Mouse (Mus musculus) inflammation-experienced regulatory T-cells, adult 6 months (primary cell): ENCODE results near the gene Tmem178b. TPM values are rescaled to one million over a fixed set of nuclear protein-coding genes. Genes with fewer than 3 reads are reported as not detected.

ENCODE experiments used
- ATAC-seq: one replicate; pipeline ENCODE4 v1.8.0; 2017
- polyA plus RNA-seq, 3 experiments: library from polyadenylated mRNA; unstranded; fragments of 100-300 nt; shearing (Covaris generic); gene quantifications; one replicate each; pipeline ENCODE4 v1.2.1; 2017

The Tmem178b gene
- polyA plus RNA-seq, 3 experiments from 2014 or later, result not detected

DNA sequence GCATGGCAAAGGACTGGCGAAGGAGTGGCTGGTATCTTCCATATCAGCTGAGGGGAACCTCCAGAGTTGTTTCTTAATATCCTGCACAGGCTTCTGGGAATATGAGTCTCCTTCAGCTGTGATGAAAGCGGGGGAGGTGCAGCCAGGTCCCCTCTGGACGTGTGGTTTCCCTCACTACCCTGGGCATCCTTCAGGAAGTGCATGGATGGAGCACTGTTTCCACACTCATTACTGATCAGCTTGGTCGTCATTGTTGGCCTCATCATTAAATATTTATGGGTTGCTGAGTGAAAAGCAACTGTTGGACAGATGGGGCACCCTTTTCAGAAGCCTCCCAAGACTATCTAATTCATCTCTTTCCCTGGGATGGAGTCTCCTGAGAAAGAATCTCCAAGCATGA lies 146.3 kb downstream of the Tmem178b start:
- no peak for ATAC-seq

- no peak for ATAC-seq
Measured at GRCm38 (mm10) chr6:40023592-40024335, 150.7 kb downstream of the Tmem178b start.

DNA sequence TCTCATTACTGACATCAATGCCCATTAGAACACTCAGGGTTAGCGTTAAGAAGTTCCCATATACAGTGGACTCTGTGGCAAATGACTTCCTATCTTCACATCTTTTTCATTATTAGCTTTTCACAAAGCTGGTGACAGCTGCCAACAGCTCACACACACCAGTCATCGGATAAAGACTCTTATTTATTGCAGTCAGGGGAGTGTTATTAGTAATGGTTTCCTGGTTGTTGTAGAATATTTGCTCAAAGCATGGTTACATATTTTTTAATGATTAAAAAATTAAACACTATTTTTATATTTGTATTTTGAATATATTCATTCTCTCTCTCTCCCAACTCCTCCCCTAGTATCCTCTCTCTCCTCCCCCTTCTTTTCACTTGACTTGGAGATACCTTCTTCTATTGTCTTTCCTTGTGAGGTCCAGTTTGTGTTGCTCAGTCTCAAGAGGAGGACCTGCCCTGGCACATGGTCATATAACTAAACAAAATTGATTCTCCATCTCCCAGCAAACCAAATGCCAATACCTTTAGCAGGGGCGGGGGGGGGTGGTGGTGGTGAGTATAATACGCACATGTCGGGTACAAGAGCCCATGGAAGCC lies 151.4 kb downstream of the Tmem178b start:
- no peak for ATAC-seq

GRCm38 (mm10) chr6:40032901-40033300 lies 159.8 kb downstream of the Tmem178b start:
- no peak for ATAC-seq

DNA sequence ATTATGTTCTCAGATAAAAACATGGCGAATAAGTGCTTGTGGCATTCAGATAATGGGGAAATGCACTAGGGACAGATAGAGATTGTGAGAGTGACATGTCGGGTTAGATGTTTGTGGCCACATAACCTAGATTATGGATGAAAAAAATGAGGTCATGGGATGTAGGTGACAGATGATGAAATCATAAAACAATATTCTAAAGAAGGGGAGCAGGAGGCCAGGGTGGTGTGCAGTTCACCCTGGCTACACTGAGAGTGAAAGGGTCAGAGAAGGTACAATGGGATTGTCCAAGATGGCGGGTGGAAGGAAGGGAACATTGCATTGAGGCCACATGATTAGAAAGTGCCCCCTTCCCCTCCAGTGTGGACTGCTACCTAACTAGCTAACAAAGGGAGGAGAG lies 160.9 kb downstream of the Tmem178b start:
- ATAC-seq, result no peak

GRCm38 (mm10) chr6:40048969-40049908 lies 176.2 kb downstream of the Tmem178b start:
- no peak for ATAC-seq

DNA sequence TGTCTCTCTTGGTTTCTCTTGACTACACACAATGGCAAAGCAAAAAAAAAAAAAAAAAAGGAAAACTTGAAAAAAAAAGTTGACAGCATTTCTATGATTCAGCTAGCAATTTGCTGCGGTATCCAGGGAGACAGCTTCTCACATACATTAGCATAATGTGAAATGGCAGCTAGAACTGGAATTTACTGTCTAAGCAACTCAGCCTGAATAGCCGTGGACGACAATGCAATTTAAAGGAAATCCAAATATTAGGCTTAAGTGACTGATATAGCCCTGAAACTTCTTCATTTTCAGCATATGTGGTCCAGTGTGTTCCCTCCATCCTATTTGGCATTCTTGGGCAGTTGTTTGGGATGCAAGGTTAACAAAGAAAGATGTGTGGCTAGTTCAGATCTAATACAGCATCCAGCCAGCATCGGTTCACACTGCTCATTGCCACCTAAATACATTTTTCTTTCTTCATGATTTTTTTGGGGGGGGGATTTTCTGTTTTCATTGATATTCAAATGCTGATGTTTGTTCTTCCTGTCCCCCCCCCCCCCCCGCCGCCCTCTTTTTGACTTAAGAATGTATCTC lies 176.9 kb downstream of the Tmem178b start:
- no peak for ATAC-seq

DNA sequence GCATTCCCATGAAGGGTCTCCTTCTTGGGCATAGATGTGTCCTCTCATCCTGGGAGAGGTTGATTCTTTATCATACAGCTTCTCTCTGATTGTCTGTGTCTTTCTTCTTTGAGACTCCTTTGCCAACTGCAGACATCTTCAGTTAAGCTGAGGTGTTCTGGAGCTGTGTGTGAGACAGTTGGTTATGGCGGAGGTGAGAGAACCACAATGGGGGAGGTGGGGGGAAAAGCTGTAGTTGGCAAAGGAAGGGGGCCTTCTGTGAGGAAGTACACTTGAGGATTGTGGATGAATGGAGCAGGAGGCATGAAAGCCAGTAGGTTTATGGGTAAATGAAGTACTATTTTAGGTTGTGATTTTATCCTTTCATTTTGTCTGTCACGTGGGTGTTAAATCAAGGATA lies 178.6 kb downstream of the Tmem178b start:
- ATAC-seq, result no peak

DNA sequence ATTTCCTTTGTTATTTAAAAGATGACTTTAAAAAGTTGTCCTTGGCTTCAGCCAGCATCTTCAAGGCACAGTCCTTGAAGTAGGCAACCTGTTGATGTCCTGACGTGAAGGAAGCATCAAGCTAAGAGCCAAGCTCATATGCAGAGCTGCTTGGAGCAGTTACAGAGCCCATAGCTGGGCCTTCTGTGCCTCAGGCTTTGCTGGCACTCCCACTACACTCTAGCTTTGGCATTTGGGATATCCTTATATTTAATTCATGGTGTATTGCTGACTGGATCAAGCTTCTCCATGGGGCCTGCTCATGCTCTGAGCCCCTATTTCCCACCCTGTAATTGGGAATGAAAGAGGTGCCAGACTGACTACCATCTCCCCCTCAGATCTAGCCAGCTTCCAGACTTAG lies 179.5 kb downstream of the Tmem178b start:
- no peak for ATAC-seq

- ATAC-seq, result no peak
Measured at GRCm38 (mm10) chr6:40059466-40059865, 186.4 kb downstream of the Tmem178b start.

DNA sequence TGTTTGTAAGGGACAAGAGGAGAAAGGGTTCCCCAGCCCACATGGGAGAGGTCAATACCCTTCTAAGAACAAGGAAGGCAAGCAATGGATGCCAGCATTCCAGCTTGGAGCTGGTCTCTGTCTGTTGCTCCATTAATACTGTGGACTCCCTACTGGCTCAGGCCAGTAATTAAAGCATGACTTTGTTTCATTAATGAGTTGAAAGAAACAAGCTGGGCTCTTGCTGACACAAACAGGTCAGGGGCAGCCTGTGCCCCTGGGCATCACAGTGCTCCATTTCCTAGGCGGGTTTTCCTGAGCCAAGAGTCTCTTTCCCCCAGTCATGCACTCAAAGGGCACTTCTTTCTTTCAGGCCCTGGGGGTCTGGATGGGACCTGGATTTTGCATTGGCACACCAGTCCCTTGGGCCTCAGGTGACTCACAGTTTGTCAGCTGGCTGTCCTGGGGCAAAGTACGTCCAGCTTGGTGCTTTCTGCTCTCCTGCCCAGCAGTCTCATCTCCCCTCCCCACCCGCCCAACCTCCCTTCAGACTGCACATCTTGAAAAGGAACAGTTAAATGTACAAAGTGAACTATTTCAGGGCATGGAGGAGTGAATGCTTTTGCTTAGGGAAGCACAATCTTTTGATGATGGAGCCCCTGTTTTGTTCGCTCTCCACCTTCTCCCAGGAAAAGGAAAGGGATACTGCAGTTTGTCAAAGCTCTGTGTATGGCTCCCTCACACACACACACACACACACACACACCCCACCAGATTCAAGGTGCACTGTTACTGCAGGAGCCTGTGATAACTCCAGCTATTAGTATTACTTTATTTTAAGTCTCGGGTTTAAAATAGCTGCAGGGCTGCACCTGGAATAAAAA lies 188.5 kb downstream of the Tmem178b start:
- ATAC-seq, result no peak

- no peak for ATAC-seq
Measured at GRCm38 (mm10) chr6:40062190-40062501, 189.1 kb downstream of the Tmem178b start.

DNA sequence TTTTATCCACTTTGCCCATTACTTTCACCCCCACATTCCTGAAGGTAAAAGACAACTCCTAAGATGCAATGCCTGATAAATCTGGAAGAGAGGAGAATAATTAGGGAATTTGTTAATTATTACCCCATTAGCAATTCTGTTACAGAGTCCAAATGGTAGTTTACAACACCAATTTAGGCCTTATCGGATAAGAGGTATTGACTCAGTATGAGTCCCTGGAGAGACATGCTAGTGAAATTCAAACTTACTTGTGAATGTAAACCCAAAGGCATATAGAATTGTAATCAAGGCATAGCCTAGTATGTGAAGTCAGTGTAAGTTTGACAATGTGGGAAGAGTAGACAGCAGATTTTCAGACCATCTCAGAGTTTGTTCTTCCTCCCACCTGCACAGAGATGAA lies 190.4 kb downstream of the Tmem178b start:
- no peak for ATAC-seq

- ATAC-seq, result no peak
Measured at GRCm38 (mm10) chr6:40063899-40064298, 190.8 kb downstream of the Tmem178b start.

DNA sequence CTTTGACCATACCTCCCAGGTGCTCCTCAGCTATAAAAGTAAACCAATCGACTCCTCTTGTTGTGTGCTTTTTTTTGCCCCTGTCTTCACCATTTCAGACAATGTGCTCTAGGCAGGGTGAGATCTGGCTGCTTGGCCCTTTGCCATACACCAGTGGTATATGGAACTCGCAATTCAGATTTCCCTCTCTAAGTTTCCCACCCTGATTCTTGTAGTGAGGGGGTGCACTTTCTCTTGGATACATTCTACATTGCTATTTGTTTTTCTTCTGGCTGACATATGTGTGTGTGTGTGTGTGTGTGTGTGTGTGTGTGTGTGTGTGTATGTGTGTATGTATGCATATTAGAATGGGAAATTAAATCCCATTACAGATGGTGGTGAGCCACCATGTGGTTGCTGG lies 191.3 kb downstream of the Tmem178b start:
- ATAC-seq, result no peak

GRCm38 (mm10) chr6:40068467-40068866 lies 195.4 kb downstream of the Tmem178b start:
- ATAC-seq, result no peak

DNA sequence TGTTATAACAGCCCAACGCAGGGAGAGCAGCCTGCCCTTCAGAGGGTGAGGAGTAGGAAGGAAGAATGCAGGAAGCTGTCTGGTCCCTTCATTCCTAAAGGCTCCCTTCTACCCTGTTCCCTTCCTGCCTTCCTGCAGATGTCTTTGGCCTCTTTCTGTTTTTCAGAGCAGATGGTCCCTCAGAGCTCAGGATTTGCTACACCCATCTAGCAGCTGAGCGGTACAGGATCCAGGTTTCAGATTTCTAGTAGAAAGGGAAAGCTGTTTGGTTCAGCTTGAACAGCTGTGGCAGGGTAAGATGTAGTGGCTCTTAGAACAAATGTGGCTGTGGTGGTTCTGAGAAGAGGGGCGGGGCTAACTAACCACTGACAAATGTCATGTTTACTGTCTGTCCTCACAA lies 197.9 kb downstream of the Tmem178b start:
- no peak for ATAC-seq

DNA sequence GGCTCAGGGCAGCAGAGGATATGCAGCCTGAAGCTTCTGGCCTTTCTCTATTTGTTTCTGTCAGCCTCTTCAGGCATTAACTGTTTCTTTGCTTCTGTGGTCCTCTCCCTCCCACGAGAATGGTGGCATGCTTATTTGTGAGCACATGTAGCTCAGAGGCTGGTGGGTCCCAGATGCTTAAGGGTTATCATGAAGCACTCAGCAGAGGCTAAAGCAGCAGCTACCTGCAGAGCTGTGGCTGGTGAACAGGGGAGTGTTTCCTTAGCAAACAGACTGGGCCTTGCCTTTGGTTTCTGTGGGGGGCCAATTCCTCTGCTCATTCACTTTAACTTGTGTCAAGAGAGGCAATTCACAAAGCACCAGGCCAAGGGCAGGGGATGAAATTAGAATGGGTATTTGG lies 203.0 kb downstream of the Tmem178b start:
- no peak for ATAC-seq

DNA sequence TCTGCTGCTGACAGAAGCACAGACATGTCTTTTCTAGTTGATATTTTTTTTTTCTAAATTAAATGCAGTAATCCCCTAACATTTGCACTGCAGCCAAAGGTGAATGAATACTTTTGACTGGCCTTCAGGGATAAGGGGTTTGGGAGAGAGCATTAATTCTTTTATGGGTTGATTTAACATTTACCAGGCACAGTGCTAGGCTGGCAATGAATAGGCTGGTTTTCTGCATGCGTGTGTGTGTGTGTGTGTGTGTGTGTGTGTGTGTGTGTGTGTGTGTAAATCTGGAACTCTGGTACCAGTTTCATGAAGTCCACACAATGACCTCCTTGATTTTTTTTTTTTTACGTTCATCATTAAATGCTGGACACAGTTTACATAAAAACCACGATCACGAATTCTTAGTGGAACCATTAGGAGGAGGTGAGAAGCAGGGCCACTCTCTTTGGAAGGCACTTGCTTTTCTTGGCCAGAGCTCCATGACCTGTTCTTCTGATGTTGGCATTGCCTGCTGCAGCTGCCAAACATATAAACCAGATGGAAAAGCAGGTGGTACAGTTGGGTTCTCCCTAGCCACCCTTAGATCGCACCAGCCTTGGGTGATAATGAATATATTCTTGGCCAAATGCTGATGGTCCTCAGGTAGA lies 203.7 kb downstream of the Tmem178b start:
- ATAC-seq, result no peak

GRCm38 (mm10) chr6:40078353-40078752 lies 205.3 kb downstream of the Tmem178b start:
- ATAC-seq, result no peak

DNA sequence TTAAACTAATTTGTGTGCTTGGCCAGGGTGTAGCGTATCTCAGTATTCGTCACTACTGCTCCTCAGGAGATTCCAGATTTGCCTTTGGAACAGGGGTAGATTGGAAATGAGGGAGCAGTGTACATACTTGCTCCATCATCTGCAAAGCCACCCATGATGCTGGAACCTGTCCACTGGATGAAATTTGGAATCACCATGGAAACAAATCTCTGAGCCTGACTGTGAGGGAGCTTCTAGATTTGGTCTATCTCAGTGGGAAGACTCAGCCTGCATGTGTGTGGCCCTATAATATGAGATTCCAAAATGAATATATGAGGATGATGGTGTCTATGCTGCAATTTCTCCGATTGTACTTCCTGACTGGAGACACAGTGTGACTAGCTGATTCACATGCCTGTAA lies 210.7 kb downstream of the Tmem178b start:
- no peak for ATAC-seq

- ATAC-seq, result no peak
Measured at GRCm38 (mm10) chr6:40091250-40091651, 218.2 kb downstream of the Tmem178b start.
